ENCODE assay signal across 29 mouse cellular contexts in genomic region chr13:62951606-62952005, GRCm38 (mm10). TPM values are rescaled to one million over a fixed set of nuclear protein-coding genes. Genes with fewer than 3 reads are reported as not detected.
DNase-seq lines count a peak whose midpoint lies in the region; ATAC-seq and TF ChIP-seq lines count a peak whose summit lies in the region.
"Had no signal": no experiment of that assay in that cellular context is flagged by ENCODE, and none has a peak within 500 bp of the region (broad histone marks: within the 10 kb centered on the region; RNA-seq: fewer than 3 reads in every experiment).

No protein-coding gene starts in this region.

- H3K4me2 ChIP-seq in limb, embryonic 12.5 days, result no peak overlapping the region
- no peak overlapping the region for H3K4me2 ChIP-seq in lung, embryonic 16.5 days (ENCODE audit: low read depth, low read length)
- H3K4me2 ChIP-seq in lung, postnatal 0 days (replicated peaks; ENCODE audit: low read depth, low read length), result no peak overlapping the region
- H3K4me2 ChIP-seq: embryonic facial prominence, embryonic 13.5 days; midbrain, embryonic 13.5 days; stomach, embryonic 15.5 days had no signal

- no peaks in the 10 kb centered on the region for H3K9me3 ChIP-seq in limb, embryonic 12.5 days
- H3K9me3 ChIP-seq in limb, embryonic 10.5 days (replicated peaks), result no peaks in the 10 kb centered on the region
- H3K9me3 ChIP-seq in lung, embryonic 16.5 days (ENCODE audit: control insufficient read depth, low read length), result no peaks in the 10 kb centered on the region
- no peaks in the 10 kb centered on the region for H3K9me3 ChIP-seq in lung, postnatal 0 days (ENCODE audit: low read length)
- H3K9me3 ChIP-seq: embryonic facial prominence, embryonic 13.5 days; midbrain, embryonic 13.5 days; stomach, embryonic 15.5 days had no signal

- no peak overlapping the region for H3K4me3 ChIP-seq in limb, embryonic 12.5 days (replicated peaks)
- H3K4me3 ChIP-seq in limb, embryonic 10.5 days, result no peak overlapping the region
- H3K4me3 ChIP-seq in lung, embryonic 16.5 days (ENCODE audit: low read length), result no peak overlapping the region
- no peak overlapping the region for H3K4me3 ChIP-seq in lung, postnatal 0 days (ENCODE audit: low read depth, low read length)
- H3K4me3 ChIP-seq: embryonic facial prominence, embryonic 13.5 days; erythroblast, embryonic 14.5 days; midbrain, embryonic 13.5 days; stomach, embryonic 15.5 days had no signal

- no peak overlapping the region for H3K9ac ChIP-seq in limb, embryonic 12.5 days (replicated peaks)
- H3K9ac ChIP-seq in lung, embryonic 16.5 days (ENCODE audit: low read length), result no peak overlapping the region
- no peak overlapping the region for H3K9ac ChIP-seq in lung, postnatal 0 days (replicated peaks; ENCODE audit: low read depth)
- H3K9ac ChIP-seq: embryonic facial prominence, embryonic 13.5 days; forebrain, postnatal 0 days; midbrain, embryonic 13.5 days; stomach, embryonic 15.5 days had no signal

- peak overlapping the region; percentile 53 for H3K27ac ChIP-seq in limb, embryonic 12.5 days
- no peak overlapping the region for H3K27ac ChIP-seq in limb, embryonic 10.5 days
- peak overlapping the region; percentile 86 for H3K27ac ChIP-seq in lung, embryonic 16.5 days (ENCODE audit: low read length)
- no peak overlapping the region for H3K27ac ChIP-seq in lung, postnatal 0 days (ENCODE audit: low read length)
- H3K27ac ChIP-seq: kidney, postnatal 0 days; midbrain, embryonic 13.5 days; stomach, embryonic 15.5 days had no signal

- no peaks in the 10 kb centered on the region for H3K36me3 ChIP-seq in limb, embryonic 12.5 days
- no peaks in the 10 kb centered on the region for H3K36me3 ChIP-seq in limb, embryonic 10.5 days
- no peaks in the 10 kb centered on the region for H3K36me3 ChIP-seq in lung, embryonic 16.5 days (ENCODE audit: control insufficient read depth, insufficient read depth, low read length)
- no peaks in the 10 kb centered on the region for H3K36me3 ChIP-seq in lung, postnatal 0 days (ENCODE audit: insufficient read depth, low read length)
- H3K36me3 ChIP-seq: embryonic facial prominence, embryonic 13.5 days; midbrain, embryonic 13.5 days; stomach, embryonic 15.5 days had no signal

- 60% methylated on average over 1 of the region's 1 CpGs for WGBS in limb, embryonic 12.5 days
- WGBS in limb, embryonic 10.5 days, result 61% methylated on average over 1 of the region's 1 CpGs
- WGBS in lung, embryonic 16.5 days, result 63% methylated on average over 1 of the region's 1 CpGs
- WGBS in lung, postnatal 0 days, result 68% methylated on average over 1 of the region's 1 CpGs

- H3K27me3 ChIP-seq in limb, embryonic 12.5 days, result no peaks in the 10 kb centered on the region
- H3K27me3 ChIP-seq in limb, embryonic 10.5 days (ENCODE audit: low read depth, poor library complexity, severe bottlenecking), result no peaks in the 10 kb centered on the region
- no peaks in the 10 kb centered on the region for H3K27me3 ChIP-seq in lung, embryonic 16.5 days (ENCODE audit: control insufficient read depth, insufficient read depth, low read depth, low read length)
- H3K27me3 ChIP-seq in lung, postnatal 0 days (replicated peaks; ENCODE audit: insufficient read depth, low read length), result no peaks in the 10 kb centered on the region
- H3K27me3 ChIP-seq: embryonic facial prominence, embryonic 13.5 days; midbrain, embryonic 13.5 days; stomach, embryonic 15.5 days had no signal

- H3K4me1 ChIP-seq in limb, embryonic 12.5 days (replicated peaks), result peaks cover 26% of the 10 kb centered on the region
- peaks cover 2% of the 10 kb centered on the region for H3K4me1 ChIP-seq in limb, embryonic 10.5 days
- peaks cover 35% of the 10 kb centered on the region for H3K4me1 ChIP-seq in lung, embryonic 16.5 days (replicated peaks; ENCODE audit: control insufficient read depth, insufficient read depth, low read length)
- H3K4me1 ChIP-seq in lung, postnatal 0 days (ENCODE audit: insufficient read depth, low read depth, low read length), result no peaks in the 10 kb centered on the region

- TF ChIP-seq CTCF in lung, postnatal 0 days (IDR thresholded peaks at IDR 0.05), result no peak

- no peak for DNase-seq in limb, embryonic 10.5 days (ENCODE audit: low spot score)
- DNase-seq in lung, postnatal 0 days (ENCODE audit: low spot score), result no peak
- DNase-seq in ovary, adult 18-20 months (ENCODE audit: low spot score), result no peak
- DNase-seq: adrenal gland, adult 8-10 months; cerebellum, adult 8-10 months; cerebellum, postnatal 25 days; forebrain, postnatal 0 days; kidney, adult 18-20 months; kidney, postnatal 4 days; layer of hippocampus, postnatal 36 days; left cerebral cortex, postnatal 4 days; lung, adult 18-20 months; lung, postnatal 36 days; retina, postnatal 1 day; right cerebral cortex, postnatal 25 days; thymus, adult 18-20 months; thymus, postnatal 36 days had no signal

- no peak for TF ChIP-seq EP300 in lung, postnatal 0 days (IDR thresholded peaks at IDR 0.05)

- ATAC-seq in limb, embryonic 12.5 days (ENCODE audit: insufficient number of reproducible peaks, insufficient read depth, low FRiP score, low TSS enrichment, low read depth), result no peak
- no peak for ATAC-seq in lung, embryonic 16.5 days (ENCODE audit: low read depth)
- no peak for ATAC-seq in lung, postnatal 0 days
- peak; percentile 77 for ATAC-seq in granulocyte monocyte progenitor cell, adult 5-6 weeks (replicated peaks; ENCODE audit: poor library complexity, severe bottlenecking)
- peak; percentile 61 for ATAC-seq in megakaryocyte progenitor cell, adult 5-6 weeks (replicated peaks; ENCODE audit: poor library complexity)
- no peak for ATAC-seq in activated CD4-positive, CD25-positive, alpha-beta regulatory T cell, adult 4 months
- ATAC-seq: CD4-positive, CD25-positive, alpha-beta regulatory T cell, adult 4 months; forebrain, postnatal 0 days; hindbrain, embryonic 16.5 days; midbrain, embryonic 13.5 days had no signal

RNA-seq across cellular contexts. Expression of gene 2010111I01Rik, which starts 13.1 kb away (rescaled TPM):
- 200 and 207 TPM in 2 replicates for polyA plus RNA-seq in limb, embryonic 12.5 days (2016; fragmentation: Nextera tagmentation; extraction: Ambion mirVana)
- 107 and 122 TPM in 2 replicates for polyA plus RNA-seq in limb, embryonic 10.5 days (2016; fragmentation: Nextera tagmentation; extraction: Ambion mirVana)
- polyA plus RNA-seq in lung, embryonic 16.5 days (2015; fragmentation: Nextera tagmentation; extraction: Ambion mirVana), result 129 and 133 TPM in 2 replicates
- polyA plus RNA-seq in lung, postnatal 0 days (2015; fragmentation: Nextera tagmentation; extraction: Ambion mirVana), result 128 and 130 TPM in 2 replicates
- total RNA-seq in granulocyte monocyte progenitor cell, adult 5-6 weeks (2014; fragmentation: Nextera tagmentation), result 86.8 and 97.6 TPM in 2 replicates
- 61.9 and 91.1 TPM in 2 replicates for total RNA-seq in granulocyte monocyte progenitor cell, adult 5-6 weeks (2017)
- 41.7 and 53.7 TPM in 2 replicates for total RNA-seq in megakaryocyte progenitor cell, adult 5-6 weeks (2015)
- total RNA-seq in megakaryocyte progenitor cell, adult 5-6 weeks (2017), result 81.6 and 90.2 TPM in 2 replicates
- polyA plus RNA-seq in activated CD4-positive, CD25-positive, alpha-beta regulatory T cell, adult 4 months (2017; shearing (Covaris generic)), result 100 to 1,000 TPM; 210 to 226 TPM

Comparison
In these comparisons a context has a peak if more than half of its experiments do, and no peak if none do; other contexts are left out.
1. H3K27ac ChIP-seq: peak in limb, embryonic 12.5 days (single experiment) and lung, embryonic 16.5 days (single experiment); none in limb, embryonic 10.5 days (single experiment) and lung, postnatal 0 days (single experiment).
2. ATAC-seq: peak in granulocyte monocyte progenitor cell, adult 5-6 weeks (single experiment) and megakaryocyte progenitor cell, adult 5-6 weeks (single experiment); none in limb, embryonic 12.5 days (single experiment), lung, embryonic 16.5 days (single experiment), lung, postnatal 0 days (single experiment) and activated CD4-positive, CD25-positive, alpha-beta regulatory T cell, adult 4 months (single experiment).